Mouse (Mus musculus): Measurements from ENCODE around the gene Bcl3.

Gene Bcl3

GRCm38 (mm10) chr7:19764581-19764980 is 58.0 kb downstream of the Bcl3 start:
- DNase-seq: no peak

DNA sequence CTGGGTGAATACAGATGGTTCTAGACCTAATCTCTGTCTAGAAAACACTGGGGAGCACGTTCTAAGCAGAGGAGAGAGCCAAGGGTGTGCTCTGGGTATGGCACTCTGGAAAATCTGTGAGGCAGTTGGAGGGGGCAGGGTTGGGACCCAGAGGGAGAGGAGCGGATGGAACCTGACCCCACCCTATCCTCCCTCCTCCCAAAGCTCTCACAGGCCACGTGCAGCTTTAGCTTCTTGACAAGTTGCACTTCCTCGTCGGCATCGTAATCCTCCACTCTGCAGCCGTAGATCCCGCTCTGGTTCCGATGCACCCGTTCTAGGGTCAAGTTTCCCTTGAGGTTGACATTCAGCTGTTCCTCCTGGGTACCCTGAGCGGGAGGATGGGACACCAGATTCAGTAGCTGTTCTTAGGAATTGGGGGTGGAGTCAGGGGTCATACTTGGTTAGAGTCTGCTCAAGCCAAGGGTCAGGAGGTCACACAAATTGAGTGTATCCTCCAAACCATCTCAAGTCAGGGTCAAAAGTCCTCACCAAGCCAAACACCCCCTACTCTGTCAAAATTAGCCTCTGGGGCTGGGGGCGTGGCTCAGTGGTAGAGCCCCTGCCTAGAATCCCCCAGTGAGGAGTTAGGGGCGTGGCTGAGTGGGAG is 58.6 kb downstream of the Bcl3 start:
- DNase-seq: no peak

DNA sequence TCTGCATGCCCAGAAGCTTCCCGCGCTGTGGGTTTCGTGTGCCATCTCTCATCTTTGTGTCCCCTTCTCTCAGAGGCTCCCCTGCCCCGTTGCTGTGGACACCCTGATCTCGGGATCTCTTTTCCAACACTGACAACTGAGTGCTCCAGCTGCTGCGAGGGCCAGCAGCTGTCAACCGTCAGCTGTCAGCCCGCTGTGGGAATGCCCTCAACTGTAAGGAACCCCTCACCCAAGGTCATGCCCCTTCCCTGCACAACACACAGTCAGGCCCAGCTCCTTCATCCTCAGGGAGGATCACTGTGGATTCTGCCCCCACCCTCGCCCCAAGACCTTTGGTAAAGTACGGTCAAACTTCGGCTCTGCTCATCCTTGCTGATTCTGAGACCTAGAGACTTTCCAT is 60.3 kb downstream of the Bcl3 start:
- DNase-seq: no peak

DNA sequence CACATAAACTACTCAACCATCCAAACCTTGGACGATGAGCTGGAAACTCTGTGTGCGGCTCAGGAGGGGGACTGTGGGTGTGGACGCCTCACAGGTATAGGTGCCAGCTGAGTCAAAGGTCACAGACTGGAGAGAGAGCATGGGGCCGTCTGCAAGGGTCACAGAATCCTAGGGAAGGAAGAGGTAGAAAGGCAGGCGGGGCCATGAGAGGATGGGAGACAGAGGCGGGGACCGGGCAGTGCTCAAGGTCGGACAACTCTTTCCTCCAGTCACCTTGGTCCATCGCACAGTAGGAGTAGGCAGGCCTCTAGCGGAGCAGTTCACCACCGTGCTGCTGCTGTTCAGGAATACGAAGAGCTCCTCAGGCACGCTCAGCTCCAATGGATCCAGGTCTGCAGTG is 62.5 kb downstream of the Bcl3 start:
- no peak for DNase-seq

DNA sequence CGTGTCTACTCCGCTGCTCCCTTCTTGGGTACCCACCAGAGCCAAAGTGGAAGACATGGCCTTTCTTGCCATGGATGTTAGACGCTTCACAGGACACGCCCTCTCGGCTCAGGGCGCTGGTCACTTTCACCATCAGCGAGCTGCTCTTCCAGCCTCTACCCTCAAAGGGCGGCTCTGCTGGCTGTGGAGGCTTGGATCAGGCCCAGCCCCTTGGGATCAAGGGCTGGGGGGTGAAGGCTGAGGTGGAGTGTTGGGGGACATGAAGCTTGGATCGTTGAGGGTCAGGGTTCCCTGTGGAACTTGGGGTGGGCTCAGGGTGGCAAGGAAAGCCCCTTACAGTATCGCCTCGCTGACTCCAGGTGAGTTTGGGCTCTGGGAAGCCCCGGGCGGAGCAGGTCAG is 63.9 kb downstream of the Bcl3 start:
- DNase-seq: no peak

All from cerebellum, adult 11 months (tissue).